In the genomic region with DNA sequence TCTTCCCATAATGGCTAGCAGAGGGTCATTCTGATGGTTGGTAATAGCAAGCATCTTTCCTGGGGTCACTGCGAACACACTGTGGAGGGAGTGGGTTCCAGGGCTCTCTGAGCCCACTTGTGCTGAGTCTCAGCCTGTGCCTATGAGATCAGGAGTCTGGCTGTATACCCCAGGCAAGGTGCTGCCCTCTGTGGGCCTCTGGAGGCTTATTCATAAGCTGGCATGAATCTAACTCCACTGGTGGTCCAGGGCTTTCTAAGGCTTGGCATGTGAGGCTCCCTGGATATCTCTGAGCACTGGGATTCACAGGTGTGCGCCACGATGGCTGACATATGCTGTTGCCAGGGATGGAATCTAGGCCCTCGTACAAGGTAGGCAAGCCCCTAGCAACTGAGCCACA, we compare ENCODE assay signal across 23 mouse cellular contexts. TPM values are rescaled to one million over a fixed set of nuclear protein-coding genes. Genes with fewer than 3 reads are reported as not detected.
DNase-seq lines count a peak whose midpoint lies in the region; ATAC-seq and TF ChIP-seq lines count a peak whose summit lies in the region.
"Had no signal": no experiment of that assay in that cellular context is flagged by ENCODE, and none has a peak within 500 bp of the region (broad histone marks: within the 10 kb centered on the region; RNA-seq: fewer than 3 reads in every experiment).

No protein-coding gene starts in this region.

- H3K4me2 ChIP-seq in kidney, postnatal 0 days (ENCODE audit: low read length) = no peak overlapping the region
- H3K4me2 ChIP-seq in CH12.LX (ENCODE audit: insufficient read depth, low read depth, poor library complexity, severe bottlenecking) = no peak overlapping the region
- H3K4me2 ChIP-seq: embryonic facial prominence, embryonic 13.5 days; embryonic facial prominence, embryonic 15.5 days; forebrain, embryonic 12.5 days had no signal

- H3K9ac ChIP-seq in kidney, postnatal 0 days (ENCODE audit: low read depth, low read length) = no peak overlapping the region
- H3K9ac ChIP-seq in CH12.LX (ENCODE audit: insufficient read depth, low read depth) = no peak overlapping the region
- H3K9ac ChIP-seq: embryonic facial prominence, embryonic 13.5 days; embryonic facial prominence, embryonic 15.5 days; forebrain, embryonic 12.5 days had no signal

- 79% methylated on average over 4 of the region's 4 CpGs for WGBS in kidney, postnatal 0 days

- TF ChIP-seq EP300 in CH12.LX (IDR thresholded peaks at IDR 0.05; ENCODE audit: low read length) = no peak

- TF ChIP-seq CTCF in kidney, postnatal 0 days (IDR thresholded peaks at IDR 0.05; ENCODE audit: low read depth) = peak; percentile 26; the same call in 1 of the 2 replicates
- peak in 1 of 2 experiments; percentile 57; a peak in 2 of 4 replicates for TF ChIP-seq CTCF in CH12.LX (conservative IDR thresholded peaks at IDR 0.05 in 1 of 2, IDR thresholded peaks at IDR 0.05 in 1 of 2; ENCODE audit: low read depth in 2 of 2, low read length in 2 of 2)
- 0 out of 2 replicates have a peak, but pooled peaks have one; percentile 0 for TF ChIP-seq CTCF in cortical plate, adult 2 months (IDR thresholded peaks at IDR 0.05; ENCODE audit: extremely low read depth, insufficient read depth, low read length)

- dilution Hi-C loops in CH12.LX (cut with MboI; ENCODE audit: extremely low pct_ligation_motif_present, extremely low pct_unique_long_range_greater_than_20kb, low sequenced_read_pairs) = no loop called here

- no peak for ATAC-seq in kidney, postnatal 0 days (replicated peaks; ENCODE audit: low FRiP score, low read depth)
- ATAC-seq: CD4-positive, CD25-positive, alpha-beta regulatory T cell, adult 4 months; forebrain, embryonic 14.5 days; forebrain, embryonic 16.5 days had no signal

- TF ChIP-seq POLR2A in CH12.LX (IDR thresholded peaks at IDR 0.05; ENCODE audit: low read depth, low read length) = no peak
- no peak for TF ChIP-seq POLR2A in cortical plate, adult 2 months (IDR thresholded peaks at IDR 0.05; ENCODE audit: extremely low read depth, insufficient read depth, low read length)

- DNase-seq in kidney, postnatal 0 days (ENCODE audit: low spot score) = no peak
- DNase-seq in kidney, postnatal 10 days = no peak
- no peak for DNase-seq in CH12.LX (ENCODE audit: extremely low read depth)
- DNase-seq in heart, postnatal 4 days = no peak
- DNase-seq in B cell, adult 2 months = no peak
- DNase-seq: adrenal gland, adult 2 months; adrenal gland, postnatal 14 days; adrenal gland, postnatal 36 days; cerebellum, adult 11-12 months; cerebellum, adult 2 months; cerebellum, adult 9-10 months; cerebellum, postnatal 10 days; cerebellum, postnatal 25 days; embryo, embryonic 11 days had no signal

- H3K27ac ChIP-seq in kidney, postnatal 0 days = no peak overlapping the region
- H3K27ac ChIP-seq in CH12.LX (ENCODE audit: insufficient read depth, low read depth) = no peak overlapping the region
- H3K27ac ChIP-seq in cortical plate, adult 2 months (ENCODE audit: insufficient read depth, low read length) = no peak overlapping the region
- H3K27ac ChIP-seq: embryonic facial prominence, embryonic 13.5 days; embryonic facial prominence, embryonic 15.5 days; forebrain, embryonic 10.5 days; forebrain, embryonic 12.5 days had no signal

- H3K4me3 ChIP-seq in kidney, postnatal 0 days (replicated peaks; ENCODE audit: low read depth, low read length) = no peak overlapping the region
- H3K4me3 ChIP-seq in CH12.LX (replicated peaks in 1 of 3; ENCODE audit: low read depth in 2 of 3, low read length in 2 of 3, poor library complexity in 1 of 3) = no peak overlapping the region
- no peak overlapping the region for H3K4me3 ChIP-seq in cortical plate, adult 2 months (ENCODE audit: insufficient read depth, low read length)
- H3K4me3 ChIP-seq: embryonic facial prominence, embryonic 13.5 days; embryonic facial prominence, embryonic 15.5 days; erythroblast, embryonic 14.5 days; forebrain, embryonic 10.5 days; forebrain, embryonic 12.5 days had no signal

- no peaks in the 10 kb centered on the region for H3K27me3 ChIP-seq in kidney, postnatal 0 days (ENCODE audit: insufficient read depth, low read length)
- H3K27me3 ChIP-seq in CH12.LX (replicated peaks) = peaks cover 2% of the 10 kb centered on the region
- H3K27me3 ChIP-seq: embryonic facial prominence, embryonic 13.5 days; embryonic facial prominence, embryonic 15.5 days had no signal

- no peaks in the 10 kb centered on the region for H3K36me3 ChIP-seq in kidney, postnatal 0 days (ENCODE audit: insufficient read depth, low read length)
- no peaks in the 10 kb centered on the region for H3K36me3 ChIP-seq in CH12.LX (replicated peaks in 1 of 2; ENCODE audit: control insufficient read depth in 1 of 2, insufficient read depth in 1 of 2, low read length in 1 of 2)
- H3K36me3 ChIP-seq: embryonic facial prominence, embryonic 13.5 days; embryonic facial prominence, embryonic 15.5 days; forebrain, embryonic 10.5 days; forebrain, embryonic 12.5 days had no signal

- in situ Hi-C loops in CH12.LX (cut with MboI; ENCODE audit: low pct_ligation_motif_present, low pct_unique_long_range_greater_than_20kb, low sequenced_read_pairs) = no loop called here

- H3K79me2 ChIP-seq in CH12.LX (replicated peaks; ENCODE audit: control insufficient read depth, extremely low read depth, insufficient read depth, poor library complexity, severe bottlenecking) = no peaks in the 10 kb centered on the region

- no peaks in the 10 kb centered on the region for H3K9me3 ChIP-seq in kidney, postnatal 0 days (replicated peaks; ENCODE audit: low read length)
- H3K9me3 ChIP-seq in CH12.LX (replicated peaks; ENCODE audit: low read length) = no peaks in the 10 kb centered on the region
- H3K9me3 ChIP-seq: embryonic facial prominence, embryonic 13.5 days; embryonic facial prominence, embryonic 15.5 days; forebrain, embryonic 10.5 days; forebrain, embryonic 12.5 days had no signal

- no peaks in the 10 kb centered on the region for H3K4me1 ChIP-seq in kidney, postnatal 0 days (replicated peaks; ENCODE audit: insufficient read depth, low read length)
- peaks cover 7 to 29% of the 10 kb centered on the region in 2 experiments for H3K4me1 ChIP-seq in CH12.LX (ENCODE audit: control insufficient read depth in 1 of 2, insufficient read depth in 2 of 2)
- peaks cover 6% of the 10 kb centered on the region for H3K4me1 ChIP-seq in cortical plate, adult 2 months (ENCODE audit: control insufficient read depth, insufficient read depth, low read length)
- H3K4me1 ChIP-seq: embryonic facial prominence, embryonic 13.5 days; forebrain, embryonic 12.5 days had no signal

- TF ChIP-seq RAD21 in CH12.LX (IDR thresholded peaks at IDR 0.05; ENCODE audit: low read depth, low read length) = peak; percentile 44

TF ChIP-seq in CH12.LX, 34 proteins besides CTCF, POLR2A, EP300 and RAD21:
- TF ChIP-seq BHLHE40 (IDR thresholded peaks at IDR 0.05; ENCODE audit: low read depth, low read length) = no peak
- TF ChIP-seq SMC3 (IDR thresholded peaks at IDR 0.05; ENCODE audit: low read depth, low read length) = peak; percentile 46

RNA-seq across cellular contexts. Expression of a gene that starts 59.2 kb away (rescaled TPM):
- 19.1 and 19.7 TPM in 2 replicates for polyA plus RNA-seq in kidney, postnatal 0 days (2015; fragmentation: Nextera tagmentation; extraction: Ambion mirVana)
- total RNA-seq in CH12.LX (2012; rRNA removed) (3.0 and 4.0 TPM in 2 replicates), CH12.LX (2014; rRNA removed) (0.32 and 0.35 TPM in 2 replicates)
- polyA plus RNA-seq in CH12.LX (2012; ENCODE audit: insufficient read length, low read depth) = 0.74 and 0.86 TPM in 2 replicates
- polyA plus RNA-seq in cortical plate, adult 2 months (2012; rRNA removed) = 12.3 and 14.1 TPM in 2 replicates
- 10 to 100 TPM; 45.2 to 45.9 TPM for total RNA-seq in heart, postnatal 4 days (2021)
